Mouse (Mus musculus) heart, postnatal 25 days (tissue): ENCODE results near the gene Nbl1. TPM values are rescaled to one million over a fixed set of nuclear protein-coding genes. Genes with fewer than 3 reads are reported as not detected.
A peak's percentile ranks its signal among the peaks of the same experiment; 100 is the strongest.

Experiments used
- DNase-seq: peaks from one replicate; pipeline ENCODE4 v3.0.0; 2022; ENCODE audit warnings: low spot score
- intact Hi-C: fragments of 180-260 bp; cut with DNase I; formaldehyde crosslinking; loops from one replicate; pipeline ENCODE4 v1.15.1; 2025
- total RNA-seq, 2 experiments: library from RNA; stranded (reverse); gene quantifications; 2 replicates each; pipeline ENCODE4 v1.2.3; 2021

Nbl1 gene
- total RNA-seq: 10 to 100 TPM; 26.7 to 28.3 TPM

DNA sequence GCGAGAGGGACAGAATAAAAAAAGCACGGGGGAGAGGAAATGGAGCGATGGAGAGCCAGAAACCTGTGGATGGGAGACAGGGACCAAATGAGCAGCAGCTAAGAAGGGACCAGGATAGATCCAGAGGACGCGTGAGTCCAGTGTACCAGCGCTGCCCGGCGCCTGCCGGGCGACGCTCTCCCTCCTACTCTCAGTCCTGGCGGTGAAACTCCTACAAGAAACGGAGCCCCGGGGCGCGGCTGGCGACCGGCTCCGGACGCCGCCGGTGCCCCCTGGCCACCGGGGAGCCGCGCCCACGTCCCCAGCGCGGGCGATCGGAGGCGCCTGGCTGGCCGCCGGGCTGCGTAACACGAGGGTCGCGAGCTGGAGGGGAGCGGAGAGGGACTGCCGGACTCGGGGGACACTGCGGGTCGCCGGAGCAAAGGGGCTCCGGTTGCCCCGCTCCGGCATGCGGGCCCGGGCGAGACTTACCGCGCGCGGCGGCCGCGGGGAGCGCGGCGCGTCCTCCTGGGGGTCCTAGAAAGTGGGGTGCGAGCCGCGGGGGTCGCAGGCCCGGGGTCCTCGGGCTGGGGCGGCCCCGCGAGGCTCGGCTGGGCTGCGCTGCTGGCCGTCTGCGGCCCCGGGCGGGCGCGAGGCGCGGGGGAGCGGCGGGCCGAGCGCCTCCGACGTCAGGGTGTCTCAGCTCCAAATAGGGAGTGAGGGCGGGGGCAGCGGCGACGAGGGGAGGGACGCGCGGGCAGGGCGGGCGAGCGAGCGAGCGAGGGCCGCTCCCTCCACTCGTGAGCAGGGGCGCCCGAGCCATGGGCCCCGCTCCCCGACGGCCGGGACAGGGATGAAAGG is at the start of gene Nbl1:
Nbl1 (minus strand) TSS at position 638 of the 840 bp plus-strand sequence.
- DNase-seq: peak; percentile 54

GRCm38 (mm10) chr4:139141785-139142184 is 49.0 kb upstream of the Nbl1 start:
- intact Hi-C loops: no loop called here
- no peak for DNase-seq

More for the DNA sequence above, at the start of gene Nbl1:
- intact Hi-C loops: no loop called here

DNA sequence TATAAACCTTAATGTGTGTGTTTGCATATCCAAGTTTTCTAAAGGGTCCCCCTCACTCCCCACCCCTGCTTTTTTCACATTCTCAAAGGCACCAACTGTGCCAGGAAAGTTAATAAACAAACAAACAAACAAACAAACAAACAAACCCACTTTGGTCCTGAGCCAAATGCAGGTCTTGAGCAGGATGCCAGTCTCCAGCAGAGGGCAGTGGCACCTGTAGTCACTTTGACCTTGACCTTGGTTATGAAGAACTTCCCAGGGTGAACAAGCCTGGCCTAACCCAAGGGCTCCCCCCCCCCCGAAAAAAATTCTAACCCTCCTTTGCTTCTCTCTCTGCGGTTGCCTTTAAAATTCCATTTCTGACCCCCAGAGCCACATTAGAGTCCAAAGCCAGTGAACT is 47.5 kb upstream of the Nbl1 start:
- DNase-seq: no peak
- intact Hi-C loops: no loop called here

GRCm38 (mm10) chr4:139136011-139136410 is 43.2 kb upstream of the Nbl1 start:
- DNase-seq: no peak
- intact Hi-C loops: no loop called here

DNA sequence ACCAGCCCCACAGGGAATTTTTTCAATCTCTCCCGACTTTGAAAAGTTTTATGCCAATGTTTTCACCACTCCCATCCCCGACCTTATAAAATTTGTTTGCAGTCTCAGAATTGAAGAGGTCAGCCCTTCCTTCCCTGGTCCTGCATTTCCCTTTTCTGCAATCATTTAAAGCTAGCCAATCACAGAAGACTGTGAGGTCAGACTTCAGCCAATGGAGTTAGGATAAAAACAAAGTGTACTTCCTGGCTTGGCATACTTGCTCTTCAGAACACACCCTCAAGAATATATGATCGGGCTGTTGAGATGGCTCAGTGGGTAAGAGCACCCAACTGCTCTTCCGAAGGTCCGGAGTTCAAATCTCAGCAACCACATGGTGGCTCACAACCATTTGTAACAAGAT is 40.3 kb upstream of the Nbl1 start:
- no peak for DNase-seq
- intact Hi-C loops: loop anchor here (5.0 kb wide), 1 partner anchor 59 kb away; the partner anchor contains the start of gene Capzb

DNA sequence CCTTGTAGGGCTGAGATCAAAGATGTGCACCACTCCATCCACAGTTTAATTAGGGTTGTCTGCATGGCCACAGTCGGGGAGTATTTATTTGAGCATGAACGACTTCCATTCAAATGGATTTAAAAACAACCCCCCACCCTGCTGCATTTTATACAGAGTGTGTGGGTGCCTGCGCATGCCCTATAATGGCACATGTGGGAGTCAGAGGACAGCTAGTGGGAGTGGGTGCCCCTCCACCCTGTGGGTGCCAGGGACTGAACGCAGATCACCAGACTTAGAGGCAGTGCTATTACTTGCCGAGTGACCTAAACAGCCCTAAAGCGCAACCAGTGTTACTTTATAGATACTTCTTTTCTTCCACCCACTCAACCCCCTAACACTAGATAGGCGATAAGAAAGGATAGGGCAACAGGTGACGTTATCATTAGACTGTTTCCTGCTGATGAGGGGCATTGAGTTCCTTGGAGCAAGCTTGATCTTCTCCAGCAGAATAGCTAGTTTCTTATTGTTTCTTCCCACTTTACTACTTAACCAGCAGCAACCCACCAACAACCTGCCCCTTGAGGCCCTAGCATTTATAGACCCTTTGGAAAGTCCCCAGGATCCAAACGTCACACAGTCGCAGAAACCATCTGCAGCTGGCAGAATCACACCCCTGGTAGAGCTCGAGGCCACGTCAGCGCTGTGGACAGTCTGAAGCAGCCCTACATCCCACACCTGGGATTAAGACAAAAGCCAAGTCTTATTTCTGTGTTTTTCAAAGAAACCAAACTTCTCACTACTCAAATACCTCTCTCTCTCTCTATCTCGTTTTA is 39.3 kb upstream of the Nbl1 start:
- intact Hi-C loops: loop anchor here (5.0 kb wide), 1 partner anchor 60 kb away; the partner anchor contains the start of gene Capzb
- DNase-seq: no peak

GRCm38 (mm10) chr4:139130701-139131549 is 38.1 kb upstream of the Nbl1 start, which contains the start of gene Minos1:
Gene Minos1, minus strand, starts transcription at chr4:139131113.
- DNase-seq: peak; percentile 95
- intact Hi-C loops: loop anchor here (5.0 kb wide), 1 partner anchor 61 kb away; the partner anchor contains the start of gene Capzb

DNA sequence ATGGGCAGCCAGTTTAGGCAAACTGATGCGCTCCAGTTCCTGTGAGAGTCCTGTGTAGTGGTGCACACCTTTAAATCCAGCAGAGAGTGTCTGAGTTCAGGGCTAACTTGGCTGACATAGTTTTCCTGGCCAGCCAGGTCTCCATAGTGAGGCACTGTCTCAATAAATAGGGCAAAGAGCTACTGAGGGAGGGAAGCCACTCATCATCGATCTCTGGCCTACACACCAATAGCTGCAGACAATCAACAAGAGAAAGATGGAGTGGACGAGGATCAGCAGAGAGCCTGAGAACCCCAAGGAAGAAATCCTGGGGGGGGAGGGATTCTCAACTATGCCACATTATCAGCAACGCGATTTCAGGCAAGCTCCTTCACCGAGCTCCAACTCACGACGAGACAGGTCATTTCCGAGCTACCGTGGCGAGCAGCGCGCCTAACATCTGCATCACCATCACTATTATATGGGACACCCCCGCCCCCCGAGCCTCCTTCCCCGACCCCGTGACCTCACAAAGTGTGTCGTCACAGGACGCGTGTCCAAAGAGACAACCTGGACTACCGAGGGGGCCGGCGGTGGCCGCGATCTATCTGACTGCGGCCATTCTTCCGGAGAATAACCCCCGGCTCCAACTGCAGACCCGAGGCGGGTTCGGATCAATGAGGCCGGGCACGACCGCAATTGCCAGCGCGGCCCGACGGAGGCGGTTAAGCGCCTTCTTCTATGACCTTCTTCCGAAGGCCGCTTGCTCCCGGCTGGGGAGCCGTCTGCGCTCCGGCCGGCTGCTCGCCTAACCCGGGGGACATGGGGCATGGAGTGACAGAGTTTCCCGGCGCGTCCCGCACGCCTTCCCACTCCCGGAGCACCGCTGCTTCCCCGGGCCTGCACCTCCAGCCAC is 37.3 kb upstream of the Nbl1 start:
- intact Hi-C loops: loop anchor here (5.0 kb wide), 1 partner anchor 62 kb away; the partner anchor contains the start of gene Capzb
- DNase-seq: peak; percentile 11

DNA sequence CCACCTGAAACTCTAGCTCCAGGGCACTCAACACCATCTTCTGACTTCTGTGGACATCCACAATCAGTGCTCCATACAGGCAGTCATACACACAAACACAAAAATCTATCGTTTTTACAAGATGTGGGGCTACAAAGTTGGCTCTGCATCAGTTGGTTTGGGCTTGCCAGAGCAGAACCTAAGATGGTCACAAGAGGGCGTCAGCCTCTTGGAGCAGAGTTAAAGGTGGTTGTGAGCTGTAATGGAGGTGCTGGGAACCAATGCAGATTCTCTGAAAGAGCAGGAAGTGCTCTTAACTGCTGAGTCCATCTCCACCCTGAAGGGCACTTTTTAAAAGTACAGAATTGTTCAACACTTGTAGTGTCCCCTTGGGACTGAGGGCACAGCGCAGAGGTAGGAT is 33.7 kb upstream of the Nbl1 start:
- intact Hi-C loops: no loop called here
- no peak for DNase-seq

GRCm38 (mm10) chr4:139124940-139125339 is 32.1 kb upstream of the Nbl1 start:
- intact Hi-C loops: no loop called here
- no peak for DNase-seq

DNA sequence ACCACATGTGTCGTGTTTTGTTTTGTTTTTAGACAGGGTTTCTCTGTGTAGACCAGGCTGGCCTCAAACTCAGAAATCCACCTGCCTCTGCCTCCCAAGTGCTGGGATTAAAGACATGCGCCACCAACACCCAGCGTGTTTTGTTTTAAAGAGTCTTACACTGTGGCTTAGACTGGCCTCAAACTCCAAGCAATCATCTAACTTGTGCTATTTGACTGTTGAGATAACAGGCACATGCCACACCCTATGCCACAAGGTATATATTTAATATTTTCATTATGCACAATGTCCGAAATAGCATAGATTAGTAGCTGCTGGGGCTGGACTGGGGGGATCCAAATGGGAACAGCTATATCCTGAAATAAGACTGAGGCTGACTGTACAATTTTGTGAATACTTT is 29.8 kb upstream of the Nbl1 start:
- intact Hi-C loops: no loop called here
- DNase-seq: no peak

DNA sequence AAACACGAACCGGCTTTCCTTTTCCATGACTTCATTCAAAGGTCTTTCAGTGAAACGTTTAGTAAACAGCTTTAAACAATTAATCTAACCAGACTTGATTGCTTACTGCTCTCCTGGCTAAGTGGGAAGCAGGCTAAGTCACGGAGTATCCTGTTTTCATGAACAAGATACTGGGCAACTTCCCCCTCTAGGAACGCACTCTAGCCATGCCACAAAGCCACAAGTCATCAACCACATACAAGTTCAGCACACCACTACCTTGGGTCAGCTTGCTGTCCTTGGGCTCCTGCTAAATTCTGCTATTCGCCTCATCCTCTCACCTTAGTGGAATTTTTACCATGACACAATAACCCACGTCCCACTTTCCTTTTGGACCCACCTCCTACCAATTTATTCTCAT is 28.2 kb upstream of the Nbl1 start:
- no peak for DNase-seq
- intact Hi-C loops: no loop called here

- DNase-seq: no peak
- intact Hi-C loops: no loop called here
Observed at GRCm38 (mm10) chr4:139120281-139120814, 27.6 kb upstream of the Nbl1 start.

GRCm38 (mm10) chr4:139116356-139117063 is 23.7 kb upstream of the Nbl1 start:
- intact Hi-C loops: no loop called here

DNA sequence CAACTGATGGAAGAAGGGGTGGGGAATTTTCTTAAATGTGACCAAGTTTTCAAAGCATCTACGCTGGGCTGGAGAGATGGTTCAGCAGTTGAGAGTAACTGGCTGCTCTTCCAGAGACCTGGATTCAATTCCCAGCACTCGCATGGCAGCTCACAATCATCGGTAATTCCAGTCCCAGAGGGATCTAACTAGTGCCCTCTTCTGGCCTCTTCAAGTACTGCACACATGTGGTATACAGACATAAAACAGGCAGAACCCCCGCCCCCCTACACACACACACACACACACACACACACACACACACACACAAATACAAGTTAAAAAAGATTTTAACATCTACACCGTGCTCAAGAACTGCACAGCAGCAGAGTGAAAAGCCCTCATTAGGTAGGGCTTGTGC is 22.9 kb upstream of the Nbl1 start:
- no peak for DNase-seq
- intact Hi-C loops: no loop called here

More at GRCm38 (mm10) chr4:139116356-139117063, 23.7 kb upstream of the Nbl1 start:
- DNase-seq: no peak

GRCm38 (mm10) chr4:139112482-139112881 is 19.7 kb upstream of the Nbl1 start:
- intact Hi-C loops: no loop called here

GRCm38 (mm10) chr4:139111421-139111820 is 18.6 kb upstream of the Nbl1 start:
- DNase-seq: no peak
- intact Hi-C loops: no loop called here

More at GRCm38 (mm10) chr4:139112482-139112881, 19.7 kb upstream of the Nbl1 start:
- DNase-seq: no peak

- no peak for DNase-seq
- intact Hi-C loops: no loop called here
Observed at GRCm38 (mm10) chr4:139110858-139111257, 18.1 kb upstream of the Nbl1 start.
